Mouse (Mus musculus): ENCODE results near the gene Spon2. TPM values are rescaled to one million over a fixed set of nuclear protein-coding genes. Genes with fewer than 3 reads are reported as not detected.
A peak's percentile ranks its signal among the peaks of the same experiment; 100 is the strongest.

Gene Spon2
- 10 to 100 TPM in 1 of 2 experiments, 1 to 10 TPM in 1; 3.5 to 12.3 TPM for total RNA-seq (2021)
- long read RNA-seq, experiment 1, partial matches to known transcripts, result 1 of 3 reads
- long read RNA-seq, experiment 1, other reads (novel, unspliced or antisense), result 0 of 3 reads
- long read RNA-seq, experiment 2, transcript Spon2-201 (6 exons, 2,045 nt), result major isoform, 6 of 7 reads
- long read RNA-seq, experiment 2, partial matches to known transcripts, result 0 of 7 reads
- long read RNA-seq, experiment 2, other reads (novel, unspliced or antisense), result 0 of 7 reads

GRCm38 (mm10) chr5:33218081-33218480 is at the start of gene Spon2:
Gene Spon2, minus strand, starts transcription at chr5:33218455.
- peak; percentile 52 for DNase-seq

GRCm38 (mm10) chr5:33254416-33254815 is 36.2 kb upstream of the Spon2 start:
- intact Hi-C loops (cut with DNase I; ENCODE audit: low total_unique reads), result no loop called here
- no peak for DNase-seq

More at GRCm38 (mm10) chr5:33218081-33218480, at the start of gene Spon2:
- intact Hi-C loops (cut with DNase I; ENCODE audit: low total_unique reads), result no loop called here

- peak; percentile 14 for DNase-seq
- intact Hi-C loops (cut with DNase I; ENCODE audit: low total_unique reads), result loop anchor here (5.0 kb wide), 1 partner anchor 46 kb away; no protein-coding TSS in a partner anchor
These were observed 29.9 kb upstream of the Spon2 start for GRCm38 (mm10) chr5:33248186-33248585.

- intact Hi-C loops (cut with DNase I; ENCODE audit: low total_unique reads), result loop anchor here (5.0 kb wide), 1 partner anchor 45 kb away; no protein-coding TSS in a partner anchor
- DNase-seq, result peak; percentile 48
These were observed 29.1 kb upstream of the Spon2 start for GRCm38 (mm10) chr5:33247387-33247786.

GRCm38 (mm10) chr5:33245701-33246100 is 27.4 kb upstream of the Spon2 start:
- DNase-seq, result peak; percentile 88
- intact Hi-C loops (cut with DNase I; ENCODE audit: low total_unique reads), result loop anchor here (5.0 kb wide), 1 partner anchor 43 kb away; no protein-coding TSS in a partner anchor

- intact Hi-C loops (cut with DNase I; ENCODE audit: low total_unique reads), result no loop called here
- no peak for DNase-seq
These were observed 26.2 kb upstream of the Spon2 start for GRCm38 (mm10) chr5:33244377-33244920.

GRCm38 (mm10) chr5:33239934-33240333 is 21.7 kb upstream of the Spon2 start:
- no peak for DNase-seq
- intact Hi-C loops (cut with DNase I; ENCODE audit: low total_unique reads), result no loop called here

- no peak for DNase-seq
- intact Hi-C loops (cut with DNase I; ENCODE audit: low total_unique reads), result no loop called here
These were observed 21.0 kb upstream of the Spon2 start for GRCm38 (mm10) chr5:33239111-33239714.

GRCm38 (mm10) chr5:33238256-33238645 is 20.0 kb upstream of the Spon2 start:
- intact Hi-C loops (cut with DNase I; ENCODE audit: low total_unique reads), result no loop called here
- DNase-seq, result no peak

GRCm38 (mm10) chr5:33237600-33238255 is 19.5 kb upstream of the Spon2 start:
- intact Hi-C loops (cut with DNase I; ENCODE audit: low total_unique reads), result no loop called here
- peak; percentile 71 for DNase-seq

GRCm38 (mm10) chr5:33234391-33235031 is 16.3 kb upstream of the Spon2 start:
- DNase-seq, result no peak
- intact Hi-C loops (cut with DNase I; ENCODE audit: low total_unique reads), result no loop called here

- intact Hi-C loops (cut with DNase I; ENCODE audit: low total_unique reads), result no loop called here
- no peak for DNase-seq
These were observed 14.5 kb upstream of the Spon2 start for GRCm38 (mm10) chr5:33232791-33233190.

GRCm38 (mm10) chr5:33230285-33230684 is 12.0 kb upstream of the Spon2 start:
- DNase-seq, result peak; percentile 40
- intact Hi-C loops (cut with DNase I; ENCODE audit: low total_unique reads), result no loop called here

- intact Hi-C loops (cut with DNase I; ENCODE audit: low total_unique reads), result no loop called here
- DNase-seq, result peak; percentile 74
These were observed 10.2 kb upstream of the Spon2 start for GRCm38 (mm10) chr5:33228428-33228827.

- intact Hi-C loops (cut with DNase I; ENCODE audit: low total_unique reads), result no loop called here
- DNase-seq, result no peak
These were observed 7.4 kb upstream of the Spon2 start for GRCm38 (mm10) chr5:33225673-33226072.

- DNase-seq, result no peak
- intact Hi-C loops (cut with DNase I; ENCODE audit: low total_unique reads), result no loop called here
These were observed 6.2 kb upstream of the Spon2 start for GRCm38 (mm10) chr5:33224491-33224890.

- intact Hi-C loops (cut with DNase I; ENCODE audit: low total_unique reads), result no loop called here
- no peak for DNase-seq
These were observed 4.8 kb upstream of the Spon2 start for GRCm38 (mm10) chr5:33222841-33223744.

GRCm38 (mm10) chr5:33222389-33222788 is 4.1 kb upstream of the Spon2 start:
- no peak for DNase-seq
- intact Hi-C loops (cut with DNase I; ENCODE audit: low total_unique reads), result no loop called here
